ENCODE assay signal across 8 mouse cellular contexts in the genomic region with DNA sequence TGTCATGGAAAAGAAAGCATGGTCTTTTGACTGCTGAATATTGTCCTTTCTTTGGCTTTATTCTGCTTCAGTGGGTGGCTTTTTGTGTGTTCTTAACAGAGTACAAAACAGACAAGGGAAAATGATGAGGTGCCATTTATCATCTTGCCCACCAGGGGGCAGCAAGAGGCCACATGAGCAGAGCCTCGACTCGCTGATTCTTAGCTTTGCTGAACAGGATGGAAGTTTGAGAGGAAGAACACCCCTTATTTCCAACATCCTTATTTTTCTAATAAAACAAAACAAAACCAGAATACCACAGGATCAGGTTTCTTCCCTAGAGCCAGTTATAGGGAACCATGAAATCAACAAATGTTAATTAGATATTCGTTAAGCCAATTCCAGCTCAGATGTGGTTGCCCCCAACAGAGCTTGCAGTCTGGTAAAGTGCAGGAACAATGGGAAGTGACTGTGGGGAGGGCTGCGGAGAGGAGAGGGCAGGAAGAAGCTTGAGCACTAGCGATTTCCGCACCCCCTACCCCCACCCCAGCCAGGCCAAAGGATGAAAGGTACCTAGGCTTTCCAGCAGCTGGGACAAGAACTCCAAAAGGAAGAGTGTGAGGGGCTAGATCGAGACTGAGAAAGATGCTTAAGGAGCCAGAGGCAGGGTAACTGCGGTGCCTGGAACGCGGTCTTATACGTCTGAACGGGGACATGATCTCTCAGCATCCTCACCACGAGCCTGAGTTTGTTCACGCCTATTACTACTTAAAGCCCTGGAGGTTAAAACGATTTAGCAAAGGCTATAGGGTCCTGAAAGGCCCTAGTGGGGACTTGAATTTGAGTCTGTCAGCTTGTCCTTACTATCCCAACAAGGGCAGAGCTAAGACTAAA. TPM values are rescaled to one million over a fixed set of nuclear protein-coding genes. Genes with fewer than 3 reads are reported as not detected.
A peak's percentile ranks its signal among the peaks of the same experiment; 100 is the strongest.
DNase-seq lines count a peak whose midpoint lies in the region; ATAC-seq and TF ChIP-seq lines count a peak whose summit lies in the region.

No protein-coding gene starts in this region.

- H3K9me3 ChIP-seq in limb, embryonic 11.5 days (ENCODE audit: control insufficient read depth, low read length), result no peaks in the 10 kb centered on the region

- H3K9ac ChIP-seq in limb, embryonic 11.5 days (ENCODE audit: low read length), result peak overlapping the region; percentile 30; the same call in 1 of the 2 replicates

- H3K27ac ChIP-seq in limb, embryonic 11.5 days (replicated peaks; ENCODE audit: low read depth, low read length), result peak overlapping the region; percentile 33; the same call in 1 of the 2 replicates
- no peak overlapping the region for H3K27ac ChIP-seq in testis, adult 2 months (ENCODE audit: control insufficient read depth, insufficient read depth, low read depth, low read length)

- 3% methylated on average over 15 of the region's 15 CpGs for WGBS in limb, embryonic 11.5 days

- peak; percentile 81 for ATAC-seq in common myeloid progenitor, adult 5-6 weeks (replicated peaks; ENCODE audit: low read depth, poor library complexity, severe bottlenecking)
- peak; percentile 62; the same call in 1 of the 2 replicates for ATAC-seq in granulocyte monocyte progenitor cell, adult 5-6 weeks (replicated peaks; ENCODE audit: poor library complexity, severe bottlenecking)
- ATAC-seq in limb, embryonic 11.5 days (ENCODE audit: insufficient number of reproducible peaks, low FRiP score, low TSS enrichment, low read depth), result peak; percentile 84

- no peaks in the 10 kb centered on the region for H3K27me3 ChIP-seq in limb, embryonic 11.5 days (ENCODE audit: control insufficient read depth, insufficient read depth, low read length)
- H3K27me3 ChIP-seq in testis, adult 2 months (ENCODE audit: control insufficient read depth, insufficient read depth, low read length), result no peaks in the 10 kb centered on the region

- no peaks in the 10 kb centered on the region for H3K36me3 ChIP-seq in limb, embryonic 11.5 days (ENCODE audit: control insufficient read depth, insufficient read depth, low read length)
- H3K36me3 ChIP-seq in testis, adult 2 months (ENCODE audit: control insufficient read depth, insufficient read depth, low read length), result no peaks in the 10 kb centered on the region

- no peak overlapping the region for H3K4me3 ChIP-seq in limb, embryonic 11.5 days (ENCODE audit: low read depth, low read length)
- no peak overlapping the region for H3K4me3 ChIP-seq in testis, adult 2 months (ENCODE audit: control insufficient read depth, low read depth, low read length)

- peak; percentile 89; the same call in 1 of the 2 replicates for TF ChIP-seq CTCF in testis, adult 2 months (IDR thresholded peaks at IDR 0.05; ENCODE audit: control insufficient read depth, insufficient read depth, insufficient replicate concordance, low read depth, low read length)

- peak overlapping the region; percentile 39 for H3K4me2 ChIP-seq in limb, embryonic 11.5 days (ENCODE audit: low read depth, severe bottlenecking)

- 0 out of 2 replicates have a peak, but pooled peaks cover 5% of the 10 kb centered on the region for H3K4me1 ChIP-seq in limb, embryonic 11.5 days (ENCODE audit: control insufficient read depth, insufficient read depth, low read length)
- peaks cover 6% of the 10 kb centered on the region for H3K4me1 ChIP-seq in testis, adult 2 months (ENCODE audit: control insufficient read depth, insufficient read depth, low read length)

- no peak for TF ChIP-seq POLR2A in testis, adult 2 months (IDR thresholded peaks at IDR 0.05; ENCODE audit: control insufficient read depth, low read depth, low read length)

- DNase-seq in urinary bladder, postnatal 14 days (ENCODE audit: low spot score), result peak; percentile 63
- no peak for DNase-seq in urinary bladder, adult 2 months (ENCODE audit: low spot score)
- DNase-seq in kidney, adult 8-10 months, result peak; percentile 17 to 52
- DNase-seq in limb, embryonic 11.5 days (ENCODE audit: low spot score), result peak; percentile 82
- peak; percentile 9 to 25 for DNase-seq in natural killer cell, adult 2 months (ENCODE audit: low spot score in 2 of 2)

RNA-seq across cellular contexts. Expression of a gene that starts 31.6 kb away (rescaled TPM):
- polyA plus RNA-seq in urinary bladder, adult 2 months (2012; rRNA removed), result 0.60 and 0.62 TPM in 2 replicates
- total RNA-seq in common myeloid progenitor, adult 5-6 weeks (2017), result not detected in 2 replicates
- not detected in 2 replicates for total RNA-seq in granulocyte monocyte progenitor cell, adult 5-6 weeks (2014; fragmentation: Nextera tagmentation)
- total RNA-seq in granulocyte monocyte progenitor cell, adult 5-6 weeks (2017), result not detected in 2 replicates
- polyA plus RNA-seq in limb, embryonic 11.5 days (2014; fragmentation: Nextera tagmentation; extraction: Ambion mirVana), result 5.4 and 6.6 TPM in 2 replicates
- polyA plus RNA-seq in testis, adult 2 months (2012; rRNA removed), result 0.51 and 0.56 TPM in 2 replicates
